Mouse (Mus musculus): Measurements from ENCODE around the gene Olfr572. TPM values are rescaled to one million over a fixed set of nuclear protein-coding genes. Genes with fewer than 3 reads are reported as not detected.

Gene Olfr572
- not detected in 2 replicates for polyA plus RNA-seq (2012; rRNA removed)

DNA sequence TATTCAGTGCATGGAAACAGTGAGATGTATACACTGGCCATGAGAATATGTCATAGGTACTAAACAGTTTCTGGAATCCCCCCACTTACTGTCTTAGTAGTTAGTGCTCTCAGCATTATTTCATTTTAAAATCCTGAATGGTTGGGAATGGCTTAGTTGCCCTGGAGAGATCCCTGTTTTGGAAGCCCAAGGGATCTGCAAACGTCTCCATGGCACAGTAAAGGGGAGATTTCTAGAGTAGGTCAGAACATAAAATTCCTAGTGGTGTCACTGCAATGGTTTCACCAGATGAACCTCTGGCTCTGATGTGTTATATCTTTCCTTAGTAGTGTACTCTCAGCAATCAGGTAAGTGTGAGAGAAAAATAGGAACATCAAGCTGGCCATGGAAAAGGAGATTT, at the start of gene Olfr572:
Gene Olfr572, plus strand, starts transcription at position 301 of the 400 bp plus-strand sequence.
- H3K27ac ChIP-seq (ENCODE audit: insufficient read depth, low read depth, low read length) = no peak within 1 kb of the TSS
- H3K27me3 ChIP-seq (ENCODE audit: control insufficient read depth, insufficient read depth, low read length) = no peaks in the 10 kb centered on the region
- 69% methylated on average over 1 of the region's 1 CpGs for WGBS
- TF ChIP-seq POLR2A (IDR thresholded peaks at IDR 0.05; ENCODE audit: low read depth, low read length) (no peak), CTCF (IDR thresholded peaks at IDR 0.05; ENCODE audit: extremely low read depth, insufficient read length, insufficient replicate concordance, low read depth, low read length) (no peak)
- no peaks in the 10 kb centered on the region for H3K4me1 ChIP-seq (ENCODE audit: control insufficient read depth, insufficient read depth, insufficient read length, low read length)
- no peak within 1 kb of the TSS for H3K4me3 ChIP-seq (ENCODE audit: low read depth, low read length)
- H3K36me3 ChIP-seq (ENCODE audit: control insufficient read depth, insufficient read depth, low read length) = no peaks in the 10 kb centered on the region

GRCm38 (mm10) chr7:102876822-102877221, 47.4 kb upstream of the Olfr572 start, which contains the start of gene Olfr568:
Gene Olfr568 (plus strand): TSS chr7:102877122.
- Histone ChIP-seq H3K4me3 (ENCODE audit: low read depth, low read length) (no peak within 1 kb of the TSS), H3K4me1 (ENCODE audit: control insufficient read depth, insufficient read depth, insufficient read length, low read length) (no peaks in the 10 kb centered on the region), H3K36me3 (ENCODE audit: control insufficient read depth, insufficient read depth, low read length) (no peaks in the 10 kb centered on the region), H3K27me3 (ENCODE audit: control insufficient read depth, insufficient read depth, low read length) (no peaks in the 10 kb centered on the region), H3K27ac (ENCODE audit: insufficient read depth, low read depth, low read length) (no peak within 1 kb of the TSS)
- TF ChIP-seq CTCF (IDR thresholded peaks at IDR 0.05; ENCODE audit: extremely low read depth, insufficient read length, insufficient replicate concordance, low read depth, low read length) (no peak), POLR2A (IDR thresholded peaks at IDR 0.05; ENCODE audit: low read depth, low read length) (no peak)

DNA sequence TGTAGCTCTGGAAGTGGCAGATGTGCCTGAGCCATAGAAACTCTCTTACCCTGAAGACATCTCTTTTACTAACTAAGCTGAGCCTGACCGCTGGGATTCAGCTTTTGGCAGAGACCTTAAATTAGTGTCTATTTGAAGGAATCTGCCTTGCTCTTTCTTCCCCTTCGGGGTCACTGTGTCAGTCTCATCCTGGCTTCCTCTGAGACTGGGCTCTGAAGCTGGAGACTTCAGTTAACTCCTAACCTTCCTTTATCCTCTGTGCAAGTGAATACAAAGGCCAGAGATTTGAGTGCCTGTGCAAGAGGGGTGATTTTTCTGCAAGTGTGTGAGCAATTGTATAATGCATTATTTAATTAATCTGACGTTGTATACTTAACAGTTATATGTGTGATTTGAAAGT, 33.4 kb upstream of the Olfr572 start, which contains the start of gene Olfr569:
Gene Olfr569, minus strand, starts transcription at position 101 of the 400 bp plus-strand sequence.
- no peak within 1 kb of the TSS for H3K27ac ChIP-seq (ENCODE audit: insufficient read depth, low read depth, low read length)

GRCm38 (mm10) chr7:102915261-102915660, 8.9 kb upstream of the Olfr572 start:
- no peaks in the 10 kb centered on the region for H3K27me3 ChIP-seq (ENCODE audit: control insufficient read depth, insufficient read depth, low read length)
- no peak overlapping the region for H3K27ac ChIP-seq (ENCODE audit: insufficient read depth, low read depth, low read length)
- no peaks in the 10 kb centered on the region for H3K4me1 ChIP-seq (ENCODE audit: control insufficient read depth, insufficient read depth, insufficient read length, low read length)
- whole genome bisulfite sequencing = 22% methylated on average over 1 of the region's 1 CpGs
- TF ChIP-seq CTCF (IDR thresholded peaks at IDR 0.05; ENCODE audit: extremely low read depth, insufficient read length, insufficient replicate concordance, low read depth, low read length) (no peak), POLR2A (IDR thresholded peaks at IDR 0.05; ENCODE audit: low read depth, low read length) (no peak)
- H3K36me3 ChIP-seq (ENCODE audit: control insufficient read depth, insufficient read depth, low read length) = no peaks in the 10 kb centered on the region
- no peak overlapping the region for H3K4me3 ChIP-seq (ENCODE audit: low read depth, low read length)

More for the DNA sequence above, 33.4 kb upstream of the Olfr572 start, which contains the start of gene Olfr569:
- H3K4me3 ChIP-seq (ENCODE audit: low read depth, low read length) = no peak within 1 kb of the TSS
- no peak for TF ChIP-seq POLR2A (IDR thresholded peaks at IDR 0.05; ENCODE audit: low read depth, low read length)
- TF ChIP-seq CTCF (IDR thresholded peaks at IDR 0.05; ENCODE audit: extremely low read depth, insufficient read length, insufficient replicate concordance, low read depth, low read length) = no peak
- H3K4me1 ChIP-seq (ENCODE audit: control insufficient read depth, insufficient read depth, insufficient read length, low read length) = no peaks in the 10 kb centered on the region
- 62% methylated on average over 3 of the region's 3 CpGs for WGBS
- no peaks in the 10 kb centered on the region for H3K27me3 ChIP-seq (ENCODE audit: control insufficient read depth, insufficient read depth, low read length)
- no peaks in the 10 kb centered on the region for H3K36me3 ChIP-seq (ENCODE audit: control insufficient read depth, insufficient read depth, low read length)

DNA sequence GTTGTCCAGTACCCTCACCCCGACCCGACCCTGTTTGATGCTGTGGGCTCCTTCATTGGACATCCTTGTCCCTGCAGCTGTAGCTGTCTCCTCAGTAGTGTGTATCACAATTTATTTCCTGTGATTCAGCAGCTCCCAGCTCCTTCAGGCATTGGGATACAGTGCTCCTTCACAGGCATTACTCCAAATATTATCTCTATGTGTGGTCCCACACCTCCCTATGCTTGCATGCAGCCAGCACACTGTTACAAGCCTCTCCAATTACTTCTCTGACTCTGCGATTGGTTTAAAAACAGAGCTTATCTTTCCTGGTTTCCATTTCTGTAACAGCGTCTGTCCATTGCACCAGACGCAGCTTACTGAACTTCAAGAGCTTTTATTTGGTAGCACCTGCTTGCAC, 7.8 kb upstream of the Olfr572 start:
- WGBS = 38% methylated on average over 5 of the region's 5 CpGs
- no peak overlapping the region for H3K27ac ChIP-seq (ENCODE audit: insufficient read depth, low read depth, low read length)
- no peak overlapping the region for H3K4me3 ChIP-seq (ENCODE audit: low read depth, low read length)
- H3K27me3 ChIP-seq (ENCODE audit: control insufficient read depth, insufficient read depth, low read length) = no peaks in the 10 kb centered on the region
- no peaks in the 10 kb centered on the region for H3K4me1 ChIP-seq (ENCODE audit: control insufficient read depth, insufficient read depth, insufficient read length, low read length)
- H3K36me3 ChIP-seq (ENCODE audit: control insufficient read depth, insufficient read depth, low read length) = no peaks in the 10 kb centered on the region
- TF ChIP-seq POLR2A (IDR thresholded peaks at IDR 0.05; ENCODE audit: low read depth, low read length) (no peak), CTCF (IDR thresholded peaks at IDR 0.05; ENCODE audit: extremely low read depth, insufficient read length, insufficient replicate concordance, low read depth, low read length) (no peak)

GRCm38 (mm10) chr7:102917032-102917875, 7.0 kb upstream of the Olfr572 start, which contains the start of gene Olfr571:
Gene Olfr571 (minus strand): TSS chr7:102917536.
- WGBS = 40% methylated on average over 4 of the region's 4 CpGs
- Histone ChIP-seq H3K27ac (ENCODE audit: insufficient read depth, low read depth, low read length) (no peak within 1 kb of the TSS), H3K27me3 (ENCODE audit: control insufficient read depth, insufficient read depth, low read length) (no peaks in the 10 kb centered on the region), H3K4me1 (ENCODE audit: control insufficient read depth, insufficient read depth, insufficient read length, low read length) (no peaks in the 10 kb centered on the region), H3K4me3 (ENCODE audit: low read depth, low read length) (no peak within 1 kb of the TSS), H3K36me3 (ENCODE audit: control insufficient read depth, insufficient read depth, low read length) (no peaks in the 10 kb centered on the region)
- TF ChIP-seq CTCF (IDR thresholded peaks at IDR 0.05; ENCODE audit: extremely low read depth, insufficient read length, insufficient replicate concordance, low read depth, low read length) (no peak), POLR2A (IDR thresholded peaks at IDR 0.05; ENCODE audit: low read depth, low read length) (no peak)

GRCm38 (mm10) chr7:102919632-102920031, 4.6 kb upstream of the Olfr572 start:
- Histone ChIP-seq H3K27me3 (ENCODE audit: control insufficient read depth, insufficient read depth, low read length) (no peaks in the 10 kb centered on the region), H3K36me3 (ENCODE audit: control insufficient read depth, insufficient read depth, low read length) (no peaks in the 10 kb centered on the region), H3K27ac (ENCODE audit: insufficient read depth, low read depth, low read length) (no peak overlapping the region), H3K4me1 (ENCODE audit: control insufficient read depth, insufficient read depth, insufficient read length, low read length) (no peaks in the 10 kb centered on the region), H3K4me3 (ENCODE audit: low read depth, low read length) (no peak overlapping the region)
- TF ChIP-seq CTCF (IDR thresholded peaks at IDR 0.05; ENCODE audit: extremely low read depth, insufficient read length, insufficient replicate concordance, low read depth, low read length) = no peak
- TF ChIP-seq POLR2A (IDR thresholded peaks at IDR 0.05; ENCODE audit: low read depth, low read length) = no peak
- 4% methylated on average over 1 of the region's 1 CpGs for WGBS
